Comparison of ENCODE assay signal across 9 mouse cellular contexts in genomic region chrX:71963275-71963912, GRCm38 (mm10). TPM values are rescaled to one million over a fixed set of nuclear protein-coding genes. Genes with fewer than 3 reads are reported as not detected.
DNase-seq lines count a peak whose midpoint lies in the region; ATAC-seq lines count a peak whose summit lies in the region.
"Had no signal": no experiment of that assay in that cellular context is flagged by ENCODE, and none has a peak within 500 bp of the region (broad histone marks: within the 10 kb centered on the region; RNA-seq: fewer than 3 reads in every experiment).

No protein-coding gene starts in this region.

- H3K4me1 ChIP-seq in kidney, embryonic 14.5 days (ENCODE audit: control insufficient read depth, insufficient read depth, low read length): no peaks in the 10 kb centered on the region
- peaks cover 9% of the 10 kb centered on the region for H3K4me1 ChIP-seq in embryonic facial prominence, embryonic 10.5 days
- H3K4me1 ChIP-seq in hindbrain, embryonic 12.5 days: peaks cover 6% of the 10 kb centered on the region; the same call in 1 of the 2 replicates
- peaks cover 6% of the 10 kb centered on the region; the same call in 1 of the 2 replicates for H3K4me1 ChIP-seq in midbrain, embryonic 14.5 days (ENCODE audit: control insufficient read depth, insufficient read depth, low read length)

- H3K27ac ChIP-seq in kidney, embryonic 14.5 days (ENCODE audit: low read depth, low read length): no peak overlapping the region
- H3K27ac ChIP-seq in embryonic facial prominence, embryonic 10.5 days (replicated peaks): peak overlapping the region; percentile 87
- H3K27ac ChIP-seq in hindbrain, embryonic 12.5 days: peak overlapping the region; percentile 48; the same call in 1 of the 2 replicates
- peak overlapping the region; percentile 67; the same call in 1 of the 2 replicates for H3K27ac ChIP-seq in midbrain, embryonic 14.5 days (replicated peaks; ENCODE audit: low read depth, low read length)

- 0 out of 2 replicates have a peak, but pooled peaks cover 3% of the 10 kb centered on the region for H3K27me3 ChIP-seq in kidney, embryonic 14.5 days (ENCODE audit: control insufficient read depth, insufficient read depth, low read length)
- H3K27me3 ChIP-seq in embryonic facial prominence, embryonic 10.5 days (replicated peaks; ENCODE audit: low read depth, poor library complexity, severe bottlenecking): peaks cover 61% of the 10 kb centered on the region
- H3K27me3 ChIP-seq in hindbrain, embryonic 12.5 days: no peaks in the 10 kb centered on the region
- H3K27me3 ChIP-seq in midbrain, embryonic 14.5 days (ENCODE audit: control insufficient read depth, insufficient read depth, low read length): no peaks in the 10 kb centered on the region

- no peak for DNase-seq in kidney, adult 11 months
- DNase-seq in embryonic facial prominence, embryonic 10.5 days (ENCODE audit: low spot score): no peak
- DNase-seq in midbrain, embryonic 14.5 days: peak; percentile 60
- no peak for DNase-seq in cerebellum, adult 9-11 months
- DNase-seq in spleen, postnatal 14 days (ENCODE audit: low spot score in 2 of 2): no peak

- peak overlapping the region; percentile 59; the same call in 1 of the 2 replicates for H3K9ac ChIP-seq in kidney, embryonic 14.5 days (ENCODE audit: low read depth, low read length)
- peak overlapping the region; percentile 68 for H3K9ac ChIP-seq in hindbrain, embryonic 12.5 days
- H3K9ac ChIP-seq in midbrain, embryonic 14.5 days (replicated peaks; ENCODE audit: low read length): peak overlapping the region; percentile 66

- H3K9me3 ChIP-seq in kidney, embryonic 14.5 days (ENCODE audit: control insufficient read depth, low read length): no peaks in the 10 kb centered on the region
- no peaks in the 10 kb centered on the region for H3K9me3 ChIP-seq in embryonic facial prominence, embryonic 10.5 days
- no peaks in the 10 kb centered on the region for H3K9me3 ChIP-seq in hindbrain, embryonic 12.5 days (replicated peaks)
- H3K9me3 ChIP-seq in midbrain, embryonic 14.5 days (ENCODE audit: control insufficient read depth, low read length): no peaks in the 10 kb centered on the region

- H3K4me2 ChIP-seq in kidney, embryonic 14.5 days (replicated peaks; ENCODE audit: low read depth, low read length): peak overlapping the region; percentile 68
- H3K4me2 ChIP-seq in hindbrain, embryonic 12.5 days (replicated peaks): peak overlapping the region; percentile 75
- H3K4me2 ChIP-seq in midbrain, embryonic 14.5 days (ENCODE audit: low read length): peak overlapping the region; percentile 69

- ATAC-seq in kidney, embryonic 14.5 days (ENCODE audit: low FRiP score, low TSS enrichment): peak; percentile 17; the same call in 1 of the 2 replicates
- peak; percentile 27; the same call in 1 of the 2 replicates for ATAC-seq in hindbrain, embryonic 12.5 days (ENCODE audit: low FRiP score)
- ATAC-seq in midbrain, embryonic 14.5 days (ENCODE audit: low FRiP score, low TSS enrichment): 0 out of 2 replicates have a peak, but pooled peaks have one; percentile 26
- ATAC-seq in megakaryocyte progenitor cell, adult 5-6 weeks (replicated peaks; ENCODE audit: poor library complexity): no peak

- peak overlapping the region; percentile 48 for H3K4me3 ChIP-seq in kidney, embryonic 14.5 days (ENCODE audit: low read length)
- peak overlapping the region; percentile 67 for H3K4me3 ChIP-seq in embryonic facial prominence, embryonic 10.5 days
- H3K4me3 ChIP-seq in hindbrain, embryonic 12.5 days: peak overlapping the region; percentile 51
- H3K4me3 ChIP-seq in midbrain, embryonic 14.5 days (replicated peaks; ENCODE audit: low read depth, low read length): peak overlapping the region; percentile 44

- WGBS in kidney, embryonic 14.5 days: 44% methylated on average over 9 of the region's 9 CpGs
- WGBS in embryonic facial prominence, embryonic 10.5 days: 39% methylated on average over 9 of the region's 9 CpGs
- 35% methylated on average over 9 of the region's 9 CpGs for WGBS in hindbrain, embryonic 12.5 days
- 25% methylated on average over 9 of the region's 9 CpGs for WGBS in midbrain, embryonic 14.5 days

- no peaks in the 10 kb centered on the region for H3K36me3 ChIP-seq in kidney, embryonic 14.5 days (ENCODE audit: control insufficient read depth, insufficient read depth, low read length)
- 0 out of 2 replicates have a peak, but pooled peaks cover 8% of the 10 kb centered on the region for H3K36me3 ChIP-seq in embryonic facial prominence, embryonic 10.5 days (replicated peaks)
- no peaks in the 10 kb centered on the region for H3K36me3 ChIP-seq in hindbrain, embryonic 12.5 days
- H3K36me3 ChIP-seq in midbrain, embryonic 14.5 days (ENCODE audit: control insufficient read depth, insufficient read depth, low read length): no peaks in the 10 kb centered on the region

RNA-seq across cellular contexts. Expression of gene Prrg3, which starts 1.0 kb away (rescaled TPM):
- polyA plus RNA-seq in kidney, embryonic 14.5 days (2014; fragmentation: Nextera tagmentation; extraction: Ambion mirVana): 4.2 and 9.7 TPM in 2 replicates
- 7.1 and 7.6 TPM in 2 replicates for polyA plus RNA-seq in embryonic facial prominence, embryonic 10.5 days (2016; fragmentation: Nextera tagmentation; extraction: Ambion mirVana)
- 11.4 and 15.0 TPM in 2 replicates for polyA plus RNA-seq in hindbrain, embryonic 12.5 days (2016; fragmentation: Nextera tagmentation; extraction: Ambion mirVana)
- polyA plus RNA-seq in midbrain, embryonic 14.5 days (2014; fragmentation: Nextera tagmentation; extraction: Ambion mirVana): 9.5 and 13.1 TPM in 2 replicates
- not detected in 2 replicates for total RNA-seq in megakaryocyte progenitor cell, adult 5-6 weeks (2015)
- not detected in 2 replicates for total RNA-seq in megakaryocyte progenitor cell, adult 5-6 weeks (2017)
- total RNA-seq: MEL had no signal

RNA-seq across cellular contexts. Expression of gene Fate1, which starts 9.4 kb away (rescaled TPM):
- polyA plus RNA-seq in kidney, embryonic 14.5 days (2014; fragmentation: Nextera tagmentation; extraction: Ambion mirVana): not detected in 2 replicates
- polyA plus RNA-seq in embryonic facial prominence, embryonic 10.5 days (2016; fragmentation: Nextera tagmentation; extraction: Ambion mirVana): not detected in 2 replicates
- not detected in 2 replicates for polyA plus RNA-seq in hindbrain, embryonic 12.5 days (2016; fragmentation: Nextera tagmentation; extraction: Ambion mirVana)
- 0.26 TPM in 1 of 2 replicates, not detected in the other for polyA plus RNA-seq in midbrain, embryonic 14.5 days (2014; fragmentation: Nextera tagmentation; extraction: Ambion mirVana)
- not detected in 2 replicates for total RNA-seq in megakaryocyte progenitor cell, adult 5-6 weeks (2015)
- not detected in 2 replicates for total RNA-seq in megakaryocyte progenitor cell, adult 5-6 weeks (2017)
- total RNA-seq: MEL had no signal

RNA-seq across cellular contexts. Expression of gene Cnga2, which starts 28.3 kb away (rescaled TPM):
- polyA plus RNA-seq in kidney, embryonic 14.5 days (2014; fragmentation: Nextera tagmentation; extraction: Ambion mirVana): 0.08 and 0.09 TPM in 2 replicates
- polyA plus RNA-seq in embryonic facial prominence, embryonic 10.5 days (2016; fragmentation: Nextera tagmentation; extraction: Ambion mirVana): 0.05 TPM in 1 of 2 replicates, not detected in the other
- polyA plus RNA-seq in hindbrain, embryonic 12.5 days (2016; fragmentation: Nextera tagmentation; extraction: Ambion mirVana): 0.09 and 0.12 TPM in 2 replicates
- 0.07 and 0.09 TPM in 2 replicates for polyA plus RNA-seq in midbrain, embryonic 14.5 days (2014; fragmentation: Nextera tagmentation; extraction: Ambion mirVana)
- not detected in 2 replicates for total RNA-seq in megakaryocyte progenitor cell, adult 5-6 weeks (2015)
- not detected in 2 replicates for total RNA-seq in megakaryocyte progenitor cell, adult 5-6 weeks (2017)
- total RNA-seq: MEL had no signal

RNA-seq across cellular contexts. Expression of gene Gm1141, which starts 42.6 kb away (rescaled TPM):
- polyA plus RNA-seq in kidney, embryonic 14.5 days (2014; fragmentation: Nextera tagmentation; extraction: Ambion mirVana): 0.18 and 0.40 TPM in 2 replicates
- 0.19 TPM in 1 of 2 replicates, not detected in the other for polyA plus RNA-seq in embryonic facial prominence, embryonic 10.5 days (2016; fragmentation: Nextera tagmentation; extraction: Ambion mirVana)
- polyA plus RNA-seq in hindbrain, embryonic 12.5 days (2016; fragmentation: Nextera tagmentation; extraction: Ambion mirVana): 0.18 TPM in 1 of 2 replicates, not detected in the other
- 0.35 and 0.50 TPM in 2 replicates for polyA plus RNA-seq in midbrain, embryonic 14.5 days (2014; fragmentation: Nextera tagmentation; extraction: Ambion mirVana)
- total RNA-seq in megakaryocyte progenitor cell, adult 5-6 weeks (2015): not detected in 2 replicates
- total RNA-seq in megakaryocyte progenitor cell, adult 5-6 weeks (2017): 0.10 and 0.12 TPM in 2 replicates
